Mouse (Mus musculus): Measurements from ENCODE around the gene Ankrd13b. TPM values are rescaled to one million over a fixed set of nuclear protein-coding genes. Genes with fewer than 3 reads are reported as not detected.

Ankrd13b gene
- total and polyA plus RNA-seq, 3 experiments, result 0.55 to 2.7 (median 1.7) TPM

DNA sequence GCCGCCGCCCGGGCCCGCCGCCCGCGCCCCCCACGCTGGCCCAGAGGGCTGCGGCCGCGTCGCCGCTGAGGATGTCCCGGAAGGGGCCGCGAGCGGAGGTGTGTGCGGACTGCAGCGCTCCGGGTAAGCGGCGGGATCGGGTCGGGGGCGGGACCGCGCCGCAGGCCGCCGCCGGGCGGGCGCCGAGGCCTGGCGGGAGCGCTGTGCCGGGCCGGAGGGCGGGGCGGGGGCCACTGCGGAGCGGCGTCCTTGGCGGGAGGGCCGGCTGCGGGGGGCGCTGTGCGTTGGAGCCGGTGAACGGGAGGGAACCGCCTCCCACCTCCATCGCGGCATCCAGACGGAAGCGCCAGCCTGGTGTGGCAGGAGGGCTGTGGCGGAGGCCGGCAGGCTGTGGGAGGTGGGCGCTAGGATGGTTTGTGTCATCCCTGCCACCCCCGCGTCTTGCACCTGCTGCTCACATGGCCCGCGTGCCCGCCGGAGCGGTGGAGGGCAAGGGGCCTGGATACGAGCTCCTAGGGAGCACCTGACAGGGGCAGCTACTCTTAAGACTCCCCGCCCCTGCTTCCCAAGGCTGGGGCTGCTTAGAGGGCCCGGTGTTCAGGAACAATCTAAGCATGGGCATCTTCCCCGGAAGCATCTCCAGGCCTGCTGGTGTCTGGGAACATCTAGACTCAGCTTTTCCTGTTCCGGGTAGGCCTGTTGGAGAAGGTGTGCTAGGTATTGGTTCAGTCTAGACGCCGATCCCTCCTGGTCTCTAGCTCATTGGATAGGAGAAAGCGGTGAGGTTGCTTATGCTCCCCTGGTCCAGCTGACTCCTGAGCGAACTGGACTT, 4.2 kb upstream of the Ankrd13b start, which contains the start of gene Git1:
TSS of gene Git1 (plus strand) at position 51 of the 832 bp plus-strand sequence.
- Histone ChIP-seq H3K9me3 (replicated peaks; ENCODE audit: low read length) (no peaks in the 10 kb centered on the region), H3K9ac (ENCODE audit: insufficient read depth, low read depth) (peak within 1 kb of the TSS; percentile 95), H3K4me2 (ENCODE audit: insufficient read depth, low read depth, poor library complexity, severe bottlenecking) (peak within 1 kb of the TSS; percentile 90), H3K36me3 (replicated peaks in 1 of 2; ENCODE audit: control insufficient read depth in 1 of 2, insufficient read depth in 1 of 2, low read length in 1 of 2) (peaks cover 0 to 26% of the 10 kb centered on the region in 2 experiments), H3K27me3 (replicated peaks) (peaks cover 21% of the 10 kb centered on the region), H3K79me2 (replicated peaks; ENCODE audit: control insufficient read depth, extremely low read depth, insufficient read depth, poor library complexity, severe bottlenecking) (peaks cover 34% of the 10 kb centered on the region), H3K4me3 (replicated peaks in 1 of 3; ENCODE audit: low read depth in 2 of 3, low read length in 2 of 3, poor library complexity in 1 of 3) (peak within 1 kb of the TSS; percentile 84 to 99 (median 98)), H3K4me1 (ENCODE audit: control insufficient read depth in 1 of 2, insufficient read depth in 2 of 2) (peaks cover 24 to 71% of the 10 kb centered on the region in 2 experiments), H3K27ac (ENCODE audit: insufficient read depth, low read depth) (peak within 1 kb of the TSS; percentile 49)
- DNase-seq (ENCODE audit: extremely low read depth), result peak; percentile 61
- no peak for TF ChIP-seq EP300 (IDR thresholded peaks at IDR 0.05; ENCODE audit: low read length)
- TF ChIP-seq ZNF384 (IDR thresholded peaks at IDR 0.05; ENCODE audit: low read depth, low read length), result no peak
- no peak for TF ChIP-seq SMC3 (IDR thresholded peaks at IDR 0.05; ENCODE audit: low read depth, low read length)
- no peak for TF ChIP-seq USF1 (IDR thresholded peaks at IDR 0.05; ENCODE audit: low read depth, low read length)
- TF ChIP-seq ETS1 (conservative IDR thresholded peaks at IDR 0.05; ENCODE audit: low read depth, low read length), result no peak
- no peak for TF ChIP-seq CHD2 (IDR thresholded peaks at IDR 0.05; ENCODE audit: low read length)
- TF ChIP-seq UBTF (IDR thresholded peaks at IDR 0.05; ENCODE audit: low read depth, low read length), result peak; percentile 76
- peak; percentile 39 for TF ChIP-seq ELF1 (IDR thresholded peaks at IDR 0.05; ENCODE audit: low read depth, low read length)
- TF ChIP-seq JUN (IDR thresholded peaks at IDR 0.05; ENCODE audit: insufficient read depth, low read depth, low read length), result no peak
- TF ChIP-seq MAZ (IDR thresholded peaks at IDR 0.05; ENCODE audit: low read depth, low read length), result no peak
- TF ChIP-seq POLR2AphosphoS2 (IDR thresholded peaks at IDR 0.05; ENCODE audit: low read depth, low read length), result no peak
- TF ChIP-seq ZKSCAN1 (IDR thresholded peaks at IDR 0.05; ENCODE audit: borderline replicate concordance, low read depth, low read length), result no peak
- no peak for TF ChIP-seq RAD21 (IDR thresholded peaks at IDR 0.05; ENCODE audit: low read depth, low read length)
- TF ChIP-seq ZMIZ1 (IDR thresholded peaks at IDR 0.05; ENCODE audit: low read depth, low read length), result no peak
- no peak for TF ChIP-seq ZC3H11A (IDR thresholded peaks at IDR 0.05; ENCODE audit: low read depth, low read length)
- no peak for TF ChIP-seq POLR2A (IDR thresholded peaks at IDR 0.05; ENCODE audit: low read depth, low read length)
- no peak for TF ChIP-seq CHD1 (IDR thresholded peaks at IDR 0.05; ENCODE audit: low read depth, low read length)
- TF ChIP-seq CTCF (conservative IDR thresholded peaks at IDR 0.05 in 1 of 2, IDR thresholded peaks at IDR 0.05 in 1 of 2; ENCODE audit: low read depth in 2 of 2, low read length in 2 of 2), result peak in 1 of 2 experiments; percentile 23; a peak in 1 of 4 replicates
- TF ChIP-seq KAT2A (IDR thresholded peaks at IDR 0.05; ENCODE audit: insufficient replicate concordance, low read length), result no peak
- no peak for TF ChIP-seq E2F4 (IDR thresholded peaks at IDR 0.05; ENCODE audit: insufficient replicate concordance, low read depth, low read length)
- TF ChIP-seq MAFK (IDR thresholded peaks at IDR 0.05; ENCODE audit: insufficient replicate concordance, low read length), result no peak
- TF ChIP-seq USF2 (conservative IDR thresholded peaks at IDR 0.05; ENCODE audit: low read depth, low read length), result no peak
- TF ChIP-seq NRF1 (IDR thresholded peaks at IDR 0.05; ENCODE audit: low read depth, low read length), result no peak
- TF ChIP-seq RCOR1 (conservative IDR thresholded peaks at IDR 0.05; ENCODE audit: low read depth, low read length), result no peak
- TF ChIP-seq GABPA (IDR thresholded peaks at IDR 0.05; ENCODE audit: insufficient replicate concordance, low read depth, low read length), result no peak
- 0 out of 2 replicates have a peak, but pooled peaks have one; percentile 19 for TF ChIP-seq MYC (IDR thresholded peaks at IDR 0.05; ENCODE audit: low read depth, low read length)
- no peak; the same call in 1 of the 2 replicates for TF ChIP-seq TCF12 (IDR thresholded peaks at IDR 0.05; ENCODE audit: low read depth, low read length)
- no peak; the same call in 1 of the 2 replicates for TF ChIP-seq MXI1 (IDR thresholded peaks at IDR 0.05; ENCODE audit: low read depth, low read length)
- TF ChIP-seq NELFE (IDR thresholded peaks at IDR 0.05; ENCODE audit: low read depth, low read length), result no peak
- no peak for TF ChIP-seq TBP (conservative IDR thresholded peaks at IDR 0.05; ENCODE audit: low read depth, low read length)
- TF ChIP-seq JUND (conservative IDR thresholded peaks at IDR 0.05; ENCODE audit: low read depth, low read length), result no peak
- TF ChIP-seq SIN3A (IDR thresholded peaks at IDR 0.05; ENCODE audit: low read length), result no peak; the same call in 1 of the 2 replicates
- no peak for TF ChIP-seq PAX5 (IDR thresholded peaks at IDR 0.05; ENCODE audit: low read length)
- peak; percentile 23; the same call in 1 of the 2 replicates for TF ChIP-seq HCFC1 (IDR thresholded peaks at IDR 0.05; ENCODE audit: low read depth, low read length)
- no peak for TF ChIP-seq IRF4 (IDR thresholded peaks at IDR 0.05; ENCODE audit: low read depth, low read length)
- no peak; the same call in 1 of the 2 replicates for TF ChIP-seq MEF2A (IDR thresholded peaks at IDR 0.05; ENCODE audit: borderline replicate concordance, low read depth, low read length)
- TF ChIP-seq MAX (IDR thresholded peaks at IDR 0.05; ENCODE audit: low read length), result no peak
- TF ChIP-seq BHLHE40 (IDR thresholded peaks at IDR 0.05; ENCODE audit: low read depth, low read length), result peak; percentile 71
- dilution Hi-C loops (cut with MboI; ENCODE audit: extremely low pct_ligation_motif_present, extremely low pct_unique_long_range_greater_than_20kb, low sequenced_read_pairs), result no loop called here
- in situ Hi-C loops (cut with MboI; ENCODE audit: low pct_ligation_motif_present, low pct_unique_long_range_greater_than_20kb, low sequenced_read_pairs), result no loop called here
